Mouse (Mus musculus): ENCODE results near the gene Flii. TPM values are rescaled to one million over a fixed set of nuclear protein-coding genes. Genes with fewer than 3 reads are reported as not detected.

Flii gene
- 3.8 TPM for polyA plus RNA-seq (2014; fragmentation: Illumina TruSeq; extraction: RNeasy Lipid Tissue Mini Kit (QIAGEN cat#74804))

GRCm38 (mm10) chr11:60726601-60727391 lies at the start of gene Flii:
TSS of gene Flii (minus strand) at chr11:60727263.

DNA sequence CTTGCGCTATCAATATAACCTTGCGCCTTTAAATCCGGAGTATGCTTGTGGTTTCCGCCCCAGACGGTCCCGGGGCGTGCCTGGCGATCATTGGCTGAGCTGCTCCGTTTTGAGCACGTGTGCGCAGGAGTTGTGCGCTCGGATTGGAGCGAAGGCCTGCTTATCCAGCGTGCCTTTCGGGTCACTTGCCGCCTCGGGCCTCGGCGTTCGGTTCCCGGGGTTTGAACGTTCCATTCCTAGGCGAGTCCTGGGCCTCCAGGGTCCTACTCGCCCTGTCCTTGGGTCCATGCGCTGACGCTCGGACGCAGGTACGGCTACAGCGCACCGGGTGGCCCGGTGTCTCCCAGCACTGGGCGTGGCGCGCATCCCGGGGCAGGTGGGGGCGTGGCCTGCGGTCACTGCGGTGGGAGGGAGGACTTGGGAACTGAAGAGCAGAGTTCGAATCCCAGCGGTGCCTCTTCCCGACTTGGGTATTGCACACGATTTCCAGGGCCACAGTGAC lies 1.2 kb upstream of the Flii start, which contains the start of gene Mief2:
Mief2 (plus strand) TSS at position 139 of the 502 bp plus-strand sequence.

GRCm38 (mm10) chr11:60699524-60700075 lies 27.5 kb downstream of the Flii start, which contains the start of gene Llgl1:
TSS of gene Llgl1 (plus strand) at chr11:60699723.

Other genes with a start within 250 kb of the Flii start
- gene Alkbh5, start 190.9 kb downstream of the Flii start, polyA plus RNA-seq (2014; fragmentation: Illumina TruSeq; extraction: RNeasy Lipid Tissue Mini Kit (QIAGEN cat#74804)): 70.5 TPM
- gene Llgl1, start 27.5 kb downstream of the Flii start, polyA plus RNA-seq (2014; fragmentation: Illumina TruSeq; extraction: RNeasy Lipid Tissue Mini Kit (QIAGEN cat#74804)): 0.46 TPM
- 0.34 TPM for gene Mief2, start 1.1 kb upstream of the Flii start, polyA plus RNA-seq (2014; fragmentation: Illumina TruSeq; extraction: RNeasy Lipid Tissue Mini Kit (QIAGEN cat#74804))
- 7.8 TPM for gene Top3a, start 50.1 kb upstream of the Flii start, polyA plus RNA-seq (2014; fragmentation: Illumina TruSeq; extraction: RNeasy Lipid Tissue Mini Kit (QIAGEN cat#74804))
- gene Smcr8, start 50.3 kb upstream of the Flii start, polyA plus RNA-seq (2014; fragmentation: Illumina TruSeq; extraction: RNeasy Lipid Tissue Mini Kit (QIAGEN cat#74804)): 12.5 TPM
- gene Shmt1, start 84.5 kb upstream of the Flii start, polyA plus RNA-seq (2014; fragmentation: Illumina TruSeq; extraction: RNeasy Lipid Tissue Mini Kit (QIAGEN cat#74804)): 15.6 TPM
- gene Dhrs7b, start 103.4 kb upstream of the Flii start, polyA plus RNA-seq (2014; fragmentation: Illumina TruSeq; extraction: RNeasy Lipid Tissue Mini Kit (QIAGEN cat#74804)): 2.5 TPM
- gene Tmem11, start 152.0 kb upstream of the Flii start, polyA plus RNA-seq (2014; fragmentation: Illumina TruSeq; extraction: RNeasy Lipid Tissue Mini Kit (QIAGEN cat#74804)): 12.6 TPM
- gene Natd1, start 187.5 kb upstream of the Flii start, polyA plus RNA-seq (2014; fragmentation: Illumina TruSeq; extraction: RNeasy Lipid Tissue Mini Kit (QIAGEN cat#74804)): 2.5 TPM
- 4.8 TPM for gene Map2k3, start 204.8 kb upstream of the Flii start, polyA plus RNA-seq (2014; fragmentation: Illumina TruSeq; extraction: RNeasy Lipid Tissue Mini Kit (QIAGEN cat#74804))